Mouse (Mus musculus) olfactory bulb, adult 2 months (tissue): ENCODE data around the gene Sgca.

Source experiments
- CTCF ChIP-seq: fragments of 200-500 bp; IDR thresholded peaks from 2 replicates; pipeline ENCODE4 v1.5.1; 2012; ENCODE audit warnings: low read depth, mild to moderate bottlenecking, low read length, moderate library complexity; ENCODE audit not compliant: insufficient read depth
- POLR2A ChIP-seq: fragments of 200-500 bp; IDR thresholded peaks from 2 replicates; pipeline ENCODE4 v1.6.1; 2012; ENCODE audit warnings: mild to moderate bottlenecking, low read depth, low read length, moderate library complexity; ENCODE audit not compliant: insufficient read depth

- TF ChIP-seq CTCF (no peak), POLR2A (no peak)
These were observed 28.7 kb upstream of the Sgca start for GRCm38 (mm10) chr11:95004937-95005198.
